Mouse (Mus musculus) olfactory bulb, adult 2 months (tissue): Measurements from ENCODE around the gene Arhgap45.

Source experiments
- CTCF ChIP-seq: fragments of 200-500 bp; IDR thresholded peaks from 2 replicates; pipeline ENCODE4 v1.5.1; 2012; ENCODE audit warnings: low read depth, mild to moderate bottlenecking, low read length, moderate library complexity; ENCODE audit not compliant: insufficient read depth
- POLR2A ChIP-seq: fragments of 200-500 bp; IDR thresholded peaks from 2 replicates; pipeline ENCODE4 v1.6.1; 2012; ENCODE audit warnings: mild to moderate bottlenecking, low read depth, low read length, moderate library complexity; ENCODE audit not compliant: insufficient read depth

DNA sequence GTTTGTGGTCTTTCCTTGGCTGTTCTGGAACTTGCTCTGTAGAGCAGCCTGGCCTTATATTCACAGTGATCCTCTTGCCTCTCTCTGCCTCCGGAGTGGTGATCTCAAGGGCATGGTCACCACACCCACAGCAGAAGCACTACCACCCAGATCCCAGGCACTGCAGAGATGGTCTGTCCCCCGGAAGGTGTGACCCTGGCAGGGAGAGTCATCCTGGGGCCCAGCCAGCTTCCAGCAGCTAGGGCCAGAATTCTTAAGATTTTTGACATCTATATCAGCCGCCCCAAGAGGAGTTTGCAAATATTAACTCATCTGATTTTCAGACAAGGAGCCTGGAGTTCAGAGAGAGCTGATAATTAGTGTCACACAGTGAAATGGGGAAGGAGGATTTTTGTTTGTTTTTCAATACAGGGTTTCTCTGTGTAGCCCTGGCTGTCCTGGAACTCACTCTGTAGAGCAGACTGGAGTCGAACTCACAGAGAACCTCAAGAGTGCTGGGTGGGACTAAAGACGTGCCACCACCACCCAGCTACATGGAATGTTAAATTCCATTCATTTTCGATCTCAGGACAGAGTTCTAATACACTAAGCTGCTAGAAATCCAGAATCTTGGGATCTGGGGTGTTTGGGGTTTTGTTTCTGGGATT, 30.1 kb upstream of the Arhgap45 start:
- TF ChIP-seq CTCF (no peak), POLR2A (no peak)
